ENCODE assay signal across 7 mouse cellular contexts in the genomic region with DNA sequence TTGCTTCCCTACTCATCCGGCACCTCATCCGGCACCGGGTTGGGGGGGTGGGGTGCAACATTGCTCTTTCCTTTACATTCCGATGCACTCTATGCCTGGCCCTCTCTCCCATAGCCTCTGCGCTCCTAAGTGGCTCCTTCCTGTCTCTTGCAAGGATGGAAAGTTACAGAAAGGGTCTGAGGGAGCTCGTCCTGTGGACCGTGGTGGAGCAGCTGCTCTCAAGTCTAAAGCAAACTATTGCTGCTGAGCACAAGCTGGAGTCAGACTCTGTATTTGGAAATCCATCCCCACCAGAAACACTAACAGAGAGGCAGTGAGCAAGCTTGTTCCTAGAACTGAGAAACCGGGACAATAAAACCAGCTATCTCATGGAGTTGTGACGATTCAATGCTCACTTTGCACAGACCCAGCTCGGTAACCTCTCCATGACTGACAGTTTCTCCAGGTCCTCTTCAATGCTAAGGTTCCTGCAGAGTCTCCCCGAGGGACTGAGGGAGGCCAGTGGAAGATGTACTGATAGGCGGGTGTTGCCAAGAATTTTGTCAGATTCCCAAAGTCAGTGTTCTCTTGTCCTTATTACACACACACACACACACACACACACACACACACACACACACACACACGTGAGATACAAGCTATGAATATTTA. TPM values are rescaled to one million over a fixed set of nuclear protein-coding genes. Genes with fewer than 3 reads are reported as not detected.
A peak's percentile ranks its signal among the peaks of the same experiment; 100 is the strongest.
DNase-seq lines count a peak whose midpoint lies in the region; ATAC-seq lines count a peak whose summit lies in the region.

No protein-coding gene starts in this region.

- no peak for ATAC-seq in hindbrain, embryonic 16.5 days

- DNase-seq in thymus, postnatal 0 days (ENCODE audit: low spot score) = peak; percentile 54
- DNase-seq in thymus, adult 18-20 months = no peak
- DNase-seq in embryo, embryonic 10.5 days (ENCODE audit: low spot score) = peak; percentile 52
- DNase-seq in lung, postnatal 14 days = peak; percentile 40
- peak; percentile 69 for DNase-seq in yolk sac, embryonic 10.5 days (ENCODE audit: low spot score)
- DNase-seq in ovary, postnatal 10 days (ENCODE audit: low spot score) = no peak

- H3K4me1 ChIP-seq in hindbrain, embryonic 16.5 days (ENCODE audit: control insufficient read depth, insufficient read depth, low read depth, low read length) = peaks cover 17% of the 10 kb centered on the region

- no peaks in the 10 kb centered on the region for H3K36me3 ChIP-seq in hindbrain, embryonic 16.5 days (ENCODE audit: control insufficient read depth, insufficient read depth, low read length)

- H3K9ac ChIP-seq in hindbrain, embryonic 16.5 days (ENCODE audit: low read depth, low read length) = peak overlapping the region; percentile 88

- H3K27ac ChIP-seq in hindbrain, embryonic 16.5 days (ENCODE audit: low read depth, low read length) = no peak overlapping the region; the same call in 1 of the 2 replicates

- H3K27me3 ChIP-seq in hindbrain, embryonic 16.5 days (replicated peaks; ENCODE audit: control insufficient read depth, insufficient read depth, low read length) = no peaks in the 10 kb centered on the region

- under 1% methylated on average over 13 of the region's 13 CpGs for WGBS in hindbrain, embryonic 16.5 days

- H3K4me3 ChIP-seq in hindbrain, embryonic 16.5 days (ENCODE audit: low read length) = peak overlapping the region; percentile 95

- peak overlapping the region; percentile 67 for H3K4me2 ChIP-seq in hindbrain, embryonic 16.5 days (ENCODE audit: low read length)

- H3K9me3 ChIP-seq in hindbrain, embryonic 16.5 days (ENCODE audit: control insufficient read depth, low read length) = no peaks in the 10 kb centered on the region

RNA-seq across cellular contexts. Expression of a gene that starts 1.0 kb away (rescaled TPM):
- 25.8 and 30.9 TPM in 2 replicates for polyA plus RNA-seq in thymus, postnatal 0 days (2015; fragmentation: Nextera tagmentation; extraction: Ambion mirVana)
- 14.4 and 15.3 TPM in 2 replicates for polyA plus RNA-seq in hindbrain, embryonic 16.5 days (2015; fragmentation: Nextera tagmentation; extraction: Ambion mirVana)

RNA-seq across cellular contexts. Expression of a gene that starts 42.6 kb away (rescaled TPM):
- 6.6 and 7.2 TPM in 2 replicates for polyA plus RNA-seq in thymus, postnatal 0 days (2015; fragmentation: Nextera tagmentation; extraction: Ambion mirVana)
- polyA plus RNA-seq in hindbrain, embryonic 16.5 days (2015; fragmentation: Nextera tagmentation; extraction: Ambion mirVana) = 23.7 and 24.9 TPM in 2 replicates

Comparison
In these comparisons a context has a peak if more than half of its experiments do, and no peak if none do; other contexts are left out.
1. DNase-seq: peak in thymus, postnatal 0 days (single experiment), embryo, embryonic 10.5 days (single experiment), lung, postnatal 14 days (single experiment) and yolk sac, embryonic 10.5 days (single experiment); none in thymus, adult 18-20 months (0 of 2) and ovary, postnatal 10 days (single experiment).